Mouse (Mus musculus): ENCODE data around the gene Sema3d. TPM values are rescaled to one million over a fixed set of nuclear protein-coding genes. Genes with fewer than 3 reads are reported as not detected.

The Sema3d gene
- total RNA-seq (2022): 1 to 10 TPM in 1 of 4 experiments, under 1 TPM in 3; 0.27 to 1.1 (median 0.48) TPM

GRCm38 (mm10) chr5:12383133-12383959 is at the start of gene Sema3d:
Sema3d (plus strand) TSS chr5:12383385.
- DNase-seq (ENCODE audit: low spot score in 2 of 2): peak; percentile 6 to 17

GRCm38 (mm10) chr5:12377261-12377660 is 5.9 kb upstream of the Sema3d start:
- no peak for DNase-seq (ENCODE audit: low spot score in 2 of 2)

GRCm38 (mm10) chr5:12378900-12379299 is 4.3 kb upstream of the Sema3d start:
- no peak for DNase-seq (ENCODE audit: low spot score in 2 of 2)

- no peak for DNase-seq (ENCODE audit: low spot score in 2 of 2)
Measured at GRCm38 (mm10) chr5:12382010-12382409, 1.2 kb upstream of the Sema3d start.

- no peak for DNase-seq (ENCODE audit: low spot score in 2 of 2)
Measured at GRCm38 (mm10) chr5:12383960-12384285, 738 bp downstream of the Sema3d start.

GRCm38 (mm10) chr5:12392667-12393066 is 9.5 kb downstream of the Sema3d start:
- no peak for DNase-seq (ENCODE audit: low spot score in 2 of 2)

GRCm38 (mm10) chr5:12399271-12399670 is 16.1 kb downstream of the Sema3d start:
- no peak for DNase-seq (ENCODE audit: low spot score in 2 of 2)

- DNase-seq (ENCODE audit: low spot score in 2 of 2): no peak
Measured at GRCm38 (mm10) chr5:12404229-12404628, 21.0 kb downstream of the Sema3d start.

- no peak for DNase-seq (ENCODE audit: low spot score in 2 of 2)
Measured at GRCm38 (mm10) chr5:12412595-12412994, 29.4 kb downstream of the Sema3d start.

GRCm38 (mm10) chr5:12423264-12423663 is 40.1 kb downstream of the Sema3d start:
- DNase-seq (ENCODE audit: low spot score in 2 of 2): no peak

- no peak for DNase-seq (ENCODE audit: low spot score in 2 of 2)
Measured at GRCm38 (mm10) chr5:12441737-12442136, 58.6 kb downstream of the Sema3d start.

GRCm38 (mm10) chr5:12442176-12443105 is 59.3 kb downstream of the Sema3d start:
- no peak for DNase-seq (ENCODE audit: low spot score in 2 of 2)

- DNase-seq (ENCODE audit: low spot score in 2 of 2): no peak
Measured at GRCm38 (mm10) chr5:12451089-12451488, 67.9 kb downstream of the Sema3d start.

- DNase-seq (ENCODE audit: low spot score in 2 of 2): no peak
Measured at GRCm38 (mm10) chr5:12454946-12455345, 71.8 kb downstream of the Sema3d start.

- no peak for DNase-seq (ENCODE audit: low spot score in 2 of 2)
Measured at GRCm38 (mm10) chr5:12457509-12457908, 74.3 kb downstream of the Sema3d start.

GRCm38 (mm10) chr5:12467568-12468336 is 84.6 kb downstream of the Sema3d start:
- no peak for DNase-seq (ENCODE audit: low spot score in 2 of 2)

- DNase-seq (ENCODE audit: low spot score in 2 of 2): no peak
Measured at GRCm38 (mm10) chr5:12474904-12475638, 91.9 kb downstream of the Sema3d start.

GRCm38 (mm10) chr5:12475639-12475916 is 92.4 kb downstream of the Sema3d start:
- DNase-seq (ENCODE audit: low spot score in 2 of 2): no peak

- DNase-seq (ENCODE audit: low spot score in 2 of 2): no peak
Measured at GRCm38 (mm10) chr5:12487926-12488325, 104.7 kb downstream of the Sema3d start.

GRCm38 (mm10) chr5:12491704-12492103 is 108.5 kb downstream of the Sema3d start:
- no peak for DNase-seq (ENCODE audit: low spot score in 2 of 2)

Data from gastrocnemius, adult 8-10 months (tissue).